Mouse (Mus musculus) small intestine, adult 2 months (tissue): ENCODE measurements at regions not wholly inside any gene's neighbourhood (a gene's known extent, or its start where the extent isn't known, plus 50 kb on each side); places are given as distances from the start of the nearest gene placed in this dataset.

Source experiments
- CTCF ChIP-seq: fragments of 200-500 bp; IDR thresholded peaks from 2 replicates; pipeline ENCODE4 v1.5.1; 2012; ENCODE audit warnings: low read depth, mild to moderate bottlenecking, control low read depth, inconsistent platforms, low read length, moderate library complexity, mixed read lengths; ENCODE audit not compliant: insufficient replicate concordance, insufficient read length; ENCODE audit errors: extremely low read depth
- POLR2A ChIP-seq: fragments of 200-500 bp; IDR thresholded peaks from 2 replicates; pipeline ENCODE4 v1.6.1; 2012; ENCODE audit warnings: low read depth, mild to moderate bottlenecking, control low read depth, inconsistent platforms, low read length, moderate library complexity

DNA sequence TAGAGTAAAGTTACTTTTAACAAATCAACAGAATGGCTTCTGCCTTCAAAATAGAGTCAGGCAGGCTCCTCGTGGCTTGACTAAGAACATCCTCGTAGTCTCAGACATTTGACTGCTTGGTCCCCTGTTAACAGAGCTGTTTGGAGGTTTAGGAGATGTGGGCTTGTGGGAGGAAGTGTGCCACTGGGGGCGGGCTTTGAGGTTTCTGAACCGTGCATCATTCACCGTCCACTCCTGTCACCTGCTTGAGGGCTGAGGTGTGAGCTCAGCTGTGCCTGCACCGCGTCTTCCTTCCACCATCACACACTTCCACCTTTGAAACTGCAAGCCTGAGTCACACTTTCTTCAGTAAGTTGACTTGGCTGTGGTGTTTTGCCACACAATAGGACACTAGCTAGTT is 52.6 kb upstream of the 1700021F07Rik start:
- no peak for TF ChIP-seq CTCF
- no peak for TF ChIP-seq POLR2A
